Mouse (Mus musculus) gastrocnemius, postnatal 25 days (tissue): ENCODE data around the gene Wnk4. TPM values are rescaled to one million over a fixed set of nuclear protein-coding genes. Genes with fewer than 3 reads are reported as not detected.
"Not testable (repeated sequence)": the region's sequence is repeated elsewhere in the genome, so short reads cannot be mapped to it uniquely, and the experiment has no call there.

Source experiments
- DNase-seq: peaks from one replicate; pipeline ENCODE4 v3.0.0; 2022
- total RNA-seq, 2 experiments: library from RNA; stranded (reverse); gene quantifications; 1 replicate in 1 of 2; 2 replicates in 1 of 2; pipeline ENCODE4 v1.2.3; 2021

The Wnk4 gene
- total RNA-seq, 2 experiments from 2014 or later, result 0.48 TPM; not detected in 1

GRCm38 (mm10) chr11:101316501-101316917, 56.1 kb downstream of the Wnk4 start:
- no peak for DNase-seq

DNA sequence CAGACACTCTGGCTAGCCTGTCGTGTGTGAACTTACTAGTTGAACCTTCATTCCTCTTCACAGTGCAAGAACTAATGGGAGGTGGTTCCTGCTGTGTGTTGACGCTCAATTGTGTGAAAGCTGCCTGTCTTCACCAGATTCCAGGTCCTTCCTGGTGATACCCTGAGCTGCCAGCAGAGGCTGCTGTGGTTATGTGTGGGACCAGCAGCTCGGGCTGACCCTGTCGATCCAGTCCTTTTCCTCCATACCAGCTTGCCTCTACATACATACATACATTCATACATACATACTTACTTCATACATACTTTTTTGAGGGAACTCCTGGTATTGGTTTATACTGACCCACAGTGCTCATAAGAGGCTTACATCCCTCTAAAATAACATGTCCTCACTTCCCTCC, 63.2 kb downstream of the Wnk4 start:
- DNase-seq, result peak; percentile 40

- no peak for DNase-seq
Measured at GRCm38 (mm10) chr11:101324763-101325162, 64.4 kb downstream of the Wnk4 start, which contains the start of gene Aoc2. Gene Aoc2 (plus strand): TSS chr11:101325063.

- DNase-seq, result not testable (repeated sequence)
Measured at GRCm38 (mm10) chr11:101325201-101325600, 64.8 kb downstream of the Wnk4 start.

DNA sequence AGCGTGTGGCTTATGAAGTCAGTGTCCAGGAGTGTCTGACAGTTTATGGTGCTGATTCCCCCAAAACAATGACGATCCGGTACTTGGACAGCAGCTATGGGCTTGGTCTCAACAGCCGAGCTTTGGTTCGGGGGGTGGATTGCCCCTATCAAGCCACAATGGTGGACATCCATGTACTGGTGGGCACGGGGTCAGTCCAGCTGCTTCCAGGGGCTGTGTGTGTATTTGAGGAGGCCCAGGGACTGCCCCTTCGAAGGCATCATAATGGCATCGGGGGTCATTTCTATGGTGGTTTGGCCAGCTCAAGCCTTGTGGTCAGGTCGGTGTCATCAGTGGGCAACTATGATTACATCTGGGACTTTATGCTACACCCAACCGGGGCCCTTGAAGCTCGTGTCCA, 65.8 kb downstream of the Wnk4 start:
- no peak for DNase-seq

Other genes starting within 250 kb of the Wnk4 start
- gene Naglu, start 190.6 kb upstream of the Wnk4 start, total RNA-seq, result 1 to 10 TPM; 3.3 to 3.9 TPM
- not detected for gene Hsd17b1, start 182.2 kb upstream of the Wnk4 start, total RNA-seq
- 10 to 100 TPM in 1 of 2 experiments, 1 to 10 TPM in 1; 7.9 to 10.3 TPM for gene Coasy, start 178.0 kb upstream of the Wnk4 start, total RNA-seq
- gene Mlx, start 173.3 kb upstream of the Wnk4 start, total RNA-seq, result 10 to 100 TPM in 1 of 2 experiments, 1 to 10 TPM in 1; 7.5 to 11.0 TPM
- gene Psmc3ip, start 165.1 kb upstream of the Wnk4 start, total RNA-seq, result 1 to 10 TPM; 1.5 to 1.7 TPM
- 10 to 100 TPM; 28.4 to 29.9 TPM for gene Retreg3, start 140.7 kb upstream of the Wnk4 start, total RNA-seq
- 10 to 100 TPM; 22.8 to 23.4 TPM for gene Tubg1, start 140.6 kb upstream of the Wnk4 start, total RNA-seq
- 1 to 10 TPM; 2.7 to 2.8 TPM for gene Tubg2, start 104.7 kb upstream of the Wnk4 start, total RNA-seq
- gene Cntnap1, start 90.0 kb upstream of the Wnk4 start, total RNA-seq, result 1 to 10 TPM in 1 of 2 experiments, under 1 TPM in 1; 0.99 to 2.2 TPM
- gene Plekhh3, start 89.2 kb upstream of the Wnk4 start, total RNA-seq, result 10 to 100 TPM; 18.4 to 24.0 TPM
- gene Ccr10, start 85.1 kb upstream of the Wnk4 start, total RNA-seq, result not detected
- gene Ezh1, start 34.1 kb upstream of the Wnk4 start, total RNA-seq, result 10 to 100 TPM; 17.8 to 18.9 TPM
- 10 to 100 TPM; 31.8 to 51.8 TPM for gene Ramp2, start 14.5 kb upstream of the Wnk4 start, total RNA-seq
- 10 to 100 TPM; 31.8 to 36.4 TPM for gene Vps25, start 6.9 kb upstream of the Wnk4 start, total RNA-seq
- under 1 TPM; 0.21 to 0.28 TPM for gene Cntd1, start 18.4 kb downstream of the Wnk4 start, total RNA-seq
- gene Coa3, start 18.5 kb downstream of the Wnk4 start, total RNA-seq, result 10 to 100 TPM; 67.4 to 68.7 TPM
- gene Becn1, start 41.7 kb downstream of the Wnk4 start, total RNA-seq, result 10 to 100 TPM; 78.2 to 79.6 TPM
- 10 to 100 TPM; 66.3 to 67.8 TPM for gene Psme3, start 55.6 kb downstream of the Wnk4 start, total RNA-seq
- 1 to 10 TPM; 1.3 to 1.6 TPM for gene Aoc2, start 64.5 kb downstream of the Wnk4 start, total RNA-seq
- 10 to 100 TPM in 1 of 2 experiments, 1 to 10 TPM in 1; 5.6 to 22.7 TPM for gene Aoc3, start 70.0 kb downstream of the Wnk4 start, total RNA-seq
- gene G6pc, start 107.0 kb downstream of the Wnk4 start, total RNA-seq, result not detected
- gene Aarsd1, start 157.0 kb downstream of the Wnk4 start, total RNA-seq, result 10 to 100 TPM; 16.0 to 17.1 TPM
- 1 to 10 TPM; 5.8 to 7.1 TPM for gene Gm27029, start 164.2 kb downstream of the Wnk4 start, total RNA-seq
- 1 to 10 TPM; 6.6 to 7.3 TPM for gene Rundc1, start 164.5 kb downstream of the Wnk4 start, total RNA-seq
- 100 to 1,000 TPM; 106 to 110 TPM for gene Ptges3l, start 164.8 kb downstream of the Wnk4 start, total RNA-seq
- gene Rpl27, start 181.7 kb downstream of the Wnk4 start, total RNA-seq, result 10 to 100 TPM; 40.6 to 42.5 TPM
- gene Ifi35, start 187.8 kb downstream of the Wnk4 start, total RNA-seq, result 10 to 100 TPM in 1 of 2 experiments, 1 to 10 TPM in 1; 8.5 to 10.8 TPM
- 1 to 10 TPM; 2.9 to 3.6 TPM for gene Rnd2, start 204.4 kb downstream of the Wnk4 start, total RNA-seq
- 10 to 100 TPM; 13.1 to 19.3 TPM for gene Vat1, start 205.7 kb downstream of the Wnk4 start, total RNA-seq